Mouse (Mus musculus) skeletal muscle tissue, postnatal 0 days (tissue): ENCODE results near the gene Cryaa. TPM values are rescaled to one million over a fixed set of nuclear protein-coding genes. Genes with fewer than 3 reads are reported as not detected.

Source experiments
- polyA plus RNA-seq: library from polyadenylated mRNA; unstranded; fragments of >200 nt; fragmentation: Nextera tagmentation; extraction: Ambion mirVana; gene quantifications from 2 replicates; pipeline ENCODE4 v1.2.1, GENCODE M21; 2015

Gene Cryaa
- 1.0 and 1.6 TPM in 2 replicates for polyA plus RNA-seq

DNA sequence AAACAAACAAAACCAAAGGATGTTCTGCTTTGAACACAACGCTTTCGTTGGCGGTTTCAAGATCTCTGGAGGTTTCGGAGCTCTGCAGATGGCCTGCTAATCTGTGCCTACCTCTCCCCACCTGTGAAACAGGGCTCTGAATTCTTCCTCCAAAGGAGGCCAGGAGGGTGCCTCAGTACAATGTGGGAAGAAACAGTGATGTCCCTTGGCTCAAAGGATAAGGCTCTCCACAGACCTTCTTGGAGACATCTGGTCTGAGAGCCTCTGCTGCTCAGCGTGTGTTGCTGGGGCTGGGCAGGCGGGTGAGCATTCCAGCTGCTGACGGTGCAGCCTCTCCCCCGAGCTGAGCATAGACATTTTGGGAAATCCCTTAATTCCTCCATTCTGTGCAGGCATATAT, at the start of gene Cryaa:
TSS of gene Cryaa (plus strand) at position 301 of the 400 bp plus-strand sequence.

DNA sequence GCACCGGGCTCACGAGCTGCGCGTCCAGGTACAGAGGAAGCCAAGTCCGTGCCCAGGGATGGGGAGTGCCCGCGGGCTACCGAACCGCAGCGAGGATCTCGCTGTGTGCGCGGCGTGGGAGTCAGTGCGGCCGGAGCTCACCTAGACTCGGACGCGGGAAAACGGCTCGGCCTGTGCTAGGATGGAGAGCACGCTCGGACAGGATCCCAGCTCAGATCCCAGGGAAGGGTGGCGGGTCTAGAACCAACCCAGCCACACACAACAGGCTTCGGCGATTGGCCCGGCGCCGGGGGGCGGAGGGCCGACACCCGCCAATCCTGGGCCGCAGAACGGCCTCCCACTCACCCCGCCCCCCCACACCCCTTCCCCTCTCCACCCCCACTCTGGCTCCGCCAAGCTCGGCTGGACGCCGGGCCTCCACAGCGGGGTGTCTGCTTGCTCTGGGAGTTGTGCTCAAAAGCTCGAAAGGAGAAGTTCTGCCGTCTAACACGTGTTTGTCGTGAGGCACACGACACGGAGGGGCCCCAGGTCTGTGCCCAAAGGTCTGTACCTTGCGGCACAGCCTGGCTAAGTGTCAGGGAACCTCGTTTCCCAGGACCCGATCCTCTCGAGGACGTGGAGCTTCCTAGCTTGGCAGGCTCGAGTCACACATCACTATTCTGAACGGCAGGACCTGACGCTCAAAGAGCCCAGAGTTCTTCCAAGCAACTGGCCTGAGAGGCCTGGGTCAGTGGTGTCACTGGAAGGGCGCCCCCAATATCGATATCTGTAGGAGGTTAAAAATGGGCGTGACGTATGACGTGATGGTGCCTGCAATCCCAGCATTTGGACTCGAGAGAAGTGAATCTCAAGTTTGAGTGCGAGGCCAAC, 40.4 kb upstream of the Cryaa start, which contains the start of gene Cbs:
TSS of gene Cbs (minus strand) at position 297 of the 870 bp plus-strand sequence.

DNA sequence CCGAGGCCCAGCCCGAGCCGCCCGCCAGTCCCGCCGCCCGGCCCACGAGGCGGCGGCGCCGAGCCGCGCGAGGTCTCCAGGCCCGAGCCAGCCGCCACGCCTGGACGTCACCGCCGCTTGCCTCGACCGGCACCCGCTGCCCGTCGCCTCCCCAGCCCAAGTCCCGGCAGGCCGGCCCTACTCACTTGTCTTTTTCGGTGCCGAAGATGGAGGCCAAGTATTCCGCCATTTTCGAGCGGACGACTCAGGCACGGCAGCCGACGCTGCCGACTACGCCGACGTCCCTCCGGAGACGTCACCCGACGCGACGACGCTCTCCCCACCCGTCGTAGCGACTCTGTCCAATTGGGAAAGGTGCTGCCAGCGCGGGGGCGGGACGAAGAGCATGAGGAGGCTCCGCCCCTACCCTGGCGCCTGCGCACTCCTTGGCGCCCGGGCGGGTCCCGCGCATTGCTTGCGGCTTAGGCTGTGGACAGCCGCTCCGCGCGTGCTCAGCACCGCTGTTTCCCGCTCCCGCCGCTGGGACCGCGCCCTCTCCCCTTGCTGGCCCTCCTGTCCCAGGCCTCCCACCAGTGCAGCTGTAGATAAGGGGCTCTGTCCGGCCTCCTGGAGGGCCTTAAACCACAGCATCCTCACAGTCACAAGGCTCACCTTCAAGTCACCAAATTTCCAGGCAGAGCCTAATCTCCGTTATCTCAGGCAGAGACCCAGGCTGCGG, 19.0 kb upstream of the Cryaa start, which contains the start of gene U2af1:
TSS of gene U2af1 (minus strand) at position 425 of the 718 bp plus-strand sequence.

Other genes with a start within 250 kb of the Cryaa start
- gene Wdr4, start 157.8 kb upstream of the Cryaa start, polyA plus RNA-seq, result 8.9 and 10.6 TPM in 2 replicates
- gene Ndufv3, start 157.7 kb upstream of the Cryaa start, polyA plus RNA-seq, result 500 and 579 TPM in 2 replicates
- 11.9 and 12.2 TPM in 2 replicates for gene Pknox1, start 113.1 kb upstream of the Cryaa start, polyA plus RNA-seq
- 0.65 and 1.3 TPM in 2 replicates for gene Cbs, start 40.6 kb upstream of the Cryaa start, polyA plus RNA-seq
- 139 and 159 TPM in 2 replicates for gene U2af1, start 18.9 kb upstream of the Cryaa start, polyA plus RNA-seq
- gene Sik1, start 178.0 kb downstream of the Cryaa start, polyA plus RNA-seq, result 33.5 and 35.4 TPM in 2 replicates